Mouse (Mus musculus) layer of hippocampus, adult 2 months (tissue): ENCODE data around the gene Ccp110. TPM values are rescaled to one million over a fixed set of nuclear protein-coding genes. Genes with fewer than 3 reads are reported as not detected.

ENCODE experiments used
- DNase-seq, 2 experiments: peaks; one replicate each; pipeline ENCODE4 v3.0.0; 2022; ENCODE audit warnings: low spot score in 2 of 2
- H3K27ac ChIP-seq: fragments of 200-600 bp; 2 replicates; pipeline ENCODE4 v1.8.1; 2022
- H3K4me3 ChIP-seq: fragments of 200-600 bp; 2 replicates; pipeline ENCODE4 v1.8.1; 2022; ENCODE audit warnings: mild to moderate bottlenecking
- CTCF ChIP-seq: fragments of 200-600 bp; conservative IDR thresholded peaks from 2 replicates; pipeline ENCODE4 v1.8.1; 2022; ENCODE audit warnings: antibody characterized with exemption, mild to moderate bottlenecking, moderate library complexity
- total RNA-seq, 2 experiments: library from RNA; stranded (reverse); gene quantifications; 2 replicates each; pipeline ENCODE4 v1.2.3; 2021

Gene Ccp110
- total RNA-seq, 2 experiments from 2014 or later = 41.5 to 50.3 TPM

DNA sequence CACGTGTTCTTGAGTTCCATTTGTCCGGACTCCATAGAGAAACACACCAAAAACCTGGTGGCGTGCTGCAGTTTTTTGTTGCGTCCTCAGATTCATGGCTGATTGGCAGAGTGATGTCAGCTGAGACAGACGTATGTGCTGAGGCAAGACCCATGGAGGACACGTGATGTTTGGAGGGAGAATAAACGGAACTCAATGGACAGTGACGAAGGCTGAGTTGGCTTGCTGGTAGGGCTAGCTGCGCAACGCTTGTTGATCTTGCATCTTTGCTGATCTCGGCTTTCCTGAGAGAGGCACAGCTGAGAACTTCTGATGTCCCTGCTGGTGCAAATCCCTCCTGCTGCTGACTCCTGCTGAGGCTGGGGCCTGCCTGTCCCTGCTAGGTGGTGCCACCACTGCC lies 51.6 kb downstream of the Ccp110 start:
- H3K27ac ChIP-seq = no peak overlapping the region
- no peak for DNase-seq
- no peak overlapping the region for H3K4me3 ChIP-seq
- TF ChIP-seq CTCF = no peak

DNA sequence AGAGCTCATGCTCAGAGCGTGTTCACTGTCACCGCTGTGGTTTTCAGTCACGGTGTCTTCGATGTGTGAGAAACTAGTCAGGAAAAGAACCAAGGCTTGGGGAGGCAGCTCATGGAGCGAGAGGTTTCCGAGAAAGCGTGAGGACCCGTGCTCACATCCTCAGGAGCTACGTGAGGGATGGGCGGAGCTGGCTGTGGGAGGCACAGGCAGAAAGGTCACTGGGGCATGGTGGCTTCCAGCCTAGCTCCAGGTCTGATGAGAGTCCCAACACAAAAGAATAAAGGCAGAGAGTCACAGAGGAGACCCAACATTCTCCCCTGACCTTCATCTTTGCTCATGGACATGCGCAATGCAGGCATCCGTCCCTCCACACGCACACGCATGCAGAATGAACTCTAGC lies 52.4 kb downstream of the Ccp110 start:
- TF ChIP-seq CTCF = no peak
- Histone ChIP-seq H3K27ac (no peak overlapping the region), H3K4me3 (no peak overlapping the region)
- DNase-seq = no peak

DNA sequence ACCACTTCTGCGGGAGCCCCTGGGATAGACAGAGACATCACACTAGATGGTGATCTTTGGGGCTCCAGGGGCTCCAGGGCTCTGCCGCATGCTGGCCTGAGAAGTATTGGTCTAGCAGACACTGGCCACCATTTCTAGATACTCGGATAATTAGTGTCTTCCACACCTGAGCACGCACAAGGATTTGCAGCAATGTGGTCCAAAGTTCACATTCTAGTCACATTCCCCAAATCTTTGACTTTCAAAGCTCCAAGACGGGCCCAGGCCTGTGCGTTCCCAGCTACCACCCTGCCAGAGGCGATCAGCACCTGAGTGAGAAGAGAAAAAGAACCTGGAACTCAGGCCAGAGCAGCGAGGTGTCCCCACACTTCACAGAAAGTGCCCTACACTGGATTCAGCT lies 53.3 kb downstream of the Ccp110 start:
- Histone ChIP-seq H3K4me3 (no peak overlapping the region), H3K27ac (peak overlapping the region; percentile 39; the same call in 1 of the 2 replicates)
- DNase-seq = no peak
- TF ChIP-seq CTCF = no peak

DNA sequence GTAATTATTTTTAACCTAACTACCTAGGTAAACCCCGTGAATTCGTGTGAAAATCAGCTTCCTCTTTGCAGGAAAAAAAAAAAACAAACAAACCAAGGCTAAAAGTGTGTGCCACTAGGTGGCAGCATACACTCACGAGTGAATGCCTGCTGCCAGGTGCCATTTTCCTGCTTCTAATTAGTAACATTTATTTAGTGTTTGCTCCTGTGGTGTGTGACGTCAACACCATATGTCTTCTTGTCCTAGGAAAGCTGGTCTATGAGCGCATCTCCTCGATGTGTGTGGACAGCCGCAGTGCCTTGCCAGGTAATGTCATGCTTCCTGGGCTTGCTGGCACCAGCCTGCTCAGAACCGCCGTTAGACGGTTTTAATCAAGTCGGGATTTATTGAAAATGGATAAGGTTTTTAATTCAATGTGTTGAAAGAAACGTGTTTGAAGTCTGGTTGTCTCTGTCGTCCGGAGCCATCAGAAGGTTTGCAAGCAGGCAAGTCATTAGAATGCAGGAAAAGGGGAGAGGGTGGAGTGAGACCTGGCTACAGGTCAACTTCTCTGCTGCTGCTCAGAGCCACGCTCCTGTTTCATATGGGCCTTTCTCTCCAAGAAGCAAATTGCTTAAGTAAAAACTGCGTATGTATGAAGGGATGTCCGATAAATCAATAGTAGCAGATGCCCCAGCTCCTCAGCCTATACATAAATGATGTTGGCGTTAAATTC lies 53.9 kb downstream of the Ccp110 start:
- Histone ChIP-seq H3K27ac (peak overlapping the region; percentile 81), H3K4me3 (peak overlapping the region; percentile 48)
- TF ChIP-seq CTCF = peak; percentile 91
- peak; percentile 57 to 75 for DNase-seq

DNA sequence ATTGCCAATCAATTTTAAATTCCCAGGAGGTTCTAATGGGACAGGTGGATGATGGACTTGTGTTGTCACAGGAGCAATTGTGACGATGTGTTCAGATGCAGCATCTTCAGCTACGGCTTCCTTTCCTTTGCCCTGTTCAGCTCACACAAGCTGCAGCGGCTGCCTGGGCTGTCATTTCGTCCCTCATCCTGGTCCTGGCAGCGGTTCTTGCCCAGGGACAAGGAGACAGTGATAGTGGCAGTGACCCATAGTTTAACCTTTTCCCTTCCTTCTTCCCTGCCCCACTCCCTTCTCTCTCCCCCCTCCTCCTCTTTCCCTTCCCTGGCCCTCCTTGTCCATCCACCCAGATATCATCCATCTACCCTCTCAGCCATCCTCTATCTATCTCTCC lies 54.5 kb downstream of the Ccp110 start:
- no peak overlapping the region for H3K4me3 ChIP-seq
- no peak for TF ChIP-seq CTCF
- no peak for DNase-seq
- H3K27ac ChIP-seq = peak overlapping the region; percentile 81

DNA sequence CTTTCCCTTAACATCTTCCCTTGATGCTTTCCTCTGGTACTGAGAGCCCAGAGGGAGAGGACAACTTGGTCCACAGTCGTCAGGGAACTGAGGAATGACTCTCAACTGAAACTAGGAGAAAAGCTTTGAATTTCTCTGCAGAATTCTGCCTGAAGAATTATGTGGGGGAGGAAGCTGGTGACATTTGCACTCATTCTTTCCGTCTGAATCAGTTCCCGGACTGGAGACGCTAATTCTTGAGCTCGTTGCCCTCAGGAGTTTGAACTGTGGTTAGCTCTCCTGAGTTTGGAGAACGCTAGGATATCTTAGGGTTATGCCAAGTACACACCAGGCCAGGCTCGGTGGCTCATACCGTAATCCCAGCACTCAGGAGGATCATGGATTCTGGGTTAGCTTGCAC lies 56.9 kb downstream of the Ccp110 start:
- Histone ChIP-seq H3K27ac (no peak overlapping the region), H3K4me3 (no peak overlapping the region)
- TF ChIP-seq CTCF = no peak
- no peak for DNase-seq

DNA sequence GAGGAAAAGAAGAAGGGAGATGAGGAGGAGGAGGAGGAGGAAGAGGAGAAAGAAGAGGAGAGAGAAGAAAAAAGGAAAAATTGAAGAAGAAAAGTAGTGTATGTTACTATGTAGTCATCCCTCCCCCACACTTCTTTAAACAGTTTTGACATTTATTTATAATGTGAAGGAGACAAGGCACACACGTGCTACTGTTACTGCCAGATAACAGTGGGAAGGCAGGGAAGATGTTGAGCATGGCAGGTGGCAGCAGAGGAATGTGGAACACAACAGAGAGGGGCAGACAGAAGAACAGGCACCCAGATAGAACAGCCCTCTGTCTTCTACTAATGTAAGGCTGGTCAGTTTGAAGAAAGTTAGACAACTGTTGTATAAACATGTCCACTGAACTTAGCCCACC lies 57.3 kb downstream of the Ccp110 start:
- DNase-seq = no peak
- H3K27ac ChIP-seq = no peak overlapping the region
- 0 out of 2 replicates have a peak, but pooled peaks have one; percentile 6 for TF ChIP-seq CTCF
- no peak overlapping the region for H3K4me3 ChIP-seq

DNA sequence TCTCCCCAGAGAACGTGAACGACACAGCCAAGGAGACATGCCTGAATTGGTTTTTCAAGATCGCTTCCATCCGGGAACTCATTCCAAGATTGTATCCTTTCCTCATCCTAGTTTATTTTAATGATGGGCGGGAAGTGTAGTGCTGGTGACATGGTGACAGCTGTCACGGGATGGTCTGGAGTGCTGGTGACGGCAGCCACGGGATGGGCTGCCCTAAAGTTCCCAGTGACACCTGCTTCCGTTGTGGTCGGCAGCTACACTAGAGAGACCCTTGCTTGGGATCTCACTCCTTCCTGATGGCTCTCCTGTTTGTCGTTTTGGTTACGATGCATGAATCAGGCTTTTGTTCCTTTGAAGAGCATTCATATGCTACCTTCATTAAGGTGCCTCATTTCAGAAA lies 60.7 kb downstream of the Ccp110 start:
- Histone ChIP-seq H3K27ac (no peak overlapping the region), H3K4me3 (no peak overlapping the region)
- TF ChIP-seq CTCF = no peak
- no peak for DNase-seq

DNA sequence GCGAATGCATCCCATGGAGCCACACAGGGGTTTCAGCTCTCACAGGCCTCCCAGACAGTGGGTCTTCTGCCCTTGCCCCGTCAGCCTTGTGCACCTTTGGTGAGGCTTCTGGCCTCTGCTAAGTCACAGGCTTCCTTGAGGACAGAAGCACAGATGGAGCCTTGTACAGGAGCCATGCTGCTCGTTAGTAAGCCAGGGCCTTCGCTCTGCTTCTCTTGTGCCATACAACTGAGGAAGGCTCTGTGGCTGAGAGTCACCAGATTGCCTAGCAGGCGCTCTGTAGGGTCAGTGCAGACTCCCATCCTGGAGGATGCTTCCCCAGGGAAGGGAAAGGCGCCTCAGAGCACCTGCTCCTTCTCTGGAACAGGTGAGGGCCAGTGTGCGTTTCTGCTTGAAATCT lies 63.6 kb downstream of the Ccp110 start:
- TF ChIP-seq CTCF = no peak
- no peak overlapping the region for H3K4me3 ChIP-seq
- no peak for DNase-seq
- H3K27ac ChIP-seq = no peak overlapping the region

DNA sequence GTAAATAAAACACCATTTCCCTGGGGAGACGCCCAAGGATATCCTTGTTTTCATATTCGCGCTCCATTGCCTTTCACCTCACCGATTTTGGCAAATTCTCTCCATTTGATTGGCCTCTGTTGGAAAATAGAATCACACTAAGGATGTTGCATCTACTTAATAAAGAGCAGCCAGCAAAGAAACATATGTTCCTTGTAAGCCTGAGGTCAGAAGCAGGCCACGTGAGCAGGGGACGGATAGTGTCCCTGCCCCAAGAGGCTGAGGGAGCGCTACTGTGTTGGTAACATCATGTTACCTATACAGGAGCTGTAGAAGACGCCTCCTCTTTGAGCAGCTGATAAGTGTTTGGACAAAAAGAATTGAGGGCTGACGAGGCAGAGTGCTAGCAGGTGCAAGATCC lies 64.1 kb downstream of the Ccp110 start:
- Histone ChIP-seq H3K27ac (no peak overlapping the region), H3K4me3 (no peak overlapping the region)
- no peak for DNase-seq
- TF ChIP-seq CTCF = no peak

DNA sequence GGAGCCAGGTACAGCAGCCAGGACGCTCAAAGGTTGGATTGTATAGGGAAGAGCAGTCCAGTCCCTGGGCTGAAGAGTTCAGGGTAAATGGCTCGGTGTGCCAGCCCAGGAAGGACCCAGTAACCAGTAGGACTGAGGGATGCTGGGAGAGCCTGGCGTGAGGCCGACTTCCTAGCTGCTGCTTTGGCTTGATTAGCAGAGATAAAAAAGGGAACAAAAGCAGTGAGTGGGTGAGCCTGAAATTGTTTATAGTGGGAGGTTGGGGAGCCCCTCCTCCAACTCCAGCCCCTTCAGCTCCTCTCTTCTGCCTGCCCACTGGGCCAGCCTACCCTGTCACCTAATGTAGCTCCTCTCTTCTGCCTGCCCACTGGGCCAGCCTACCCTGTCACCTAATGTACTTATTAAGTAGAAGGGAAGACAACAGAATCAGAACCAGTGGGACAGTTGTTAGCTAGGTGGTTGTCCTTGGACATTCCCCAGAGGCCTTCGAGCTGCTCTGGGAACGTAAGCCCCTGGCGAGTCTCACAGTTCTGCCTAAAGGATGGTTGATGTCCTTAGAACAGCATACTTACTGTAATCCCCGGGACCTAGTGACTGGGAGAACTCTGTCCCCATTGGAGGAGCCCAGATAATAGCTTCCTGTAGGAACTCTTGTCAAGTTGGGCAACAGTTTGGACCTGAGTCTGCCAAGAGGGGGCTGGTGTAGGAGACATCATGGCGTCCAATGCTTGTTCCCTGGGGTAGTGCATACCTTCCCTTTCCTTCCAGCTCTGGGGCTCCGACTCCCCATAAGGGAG lies 65.4 kb downstream of the Ccp110 start:
- H3K27ac ChIP-seq = peak overlapping the region; percentile 81

DNA sequence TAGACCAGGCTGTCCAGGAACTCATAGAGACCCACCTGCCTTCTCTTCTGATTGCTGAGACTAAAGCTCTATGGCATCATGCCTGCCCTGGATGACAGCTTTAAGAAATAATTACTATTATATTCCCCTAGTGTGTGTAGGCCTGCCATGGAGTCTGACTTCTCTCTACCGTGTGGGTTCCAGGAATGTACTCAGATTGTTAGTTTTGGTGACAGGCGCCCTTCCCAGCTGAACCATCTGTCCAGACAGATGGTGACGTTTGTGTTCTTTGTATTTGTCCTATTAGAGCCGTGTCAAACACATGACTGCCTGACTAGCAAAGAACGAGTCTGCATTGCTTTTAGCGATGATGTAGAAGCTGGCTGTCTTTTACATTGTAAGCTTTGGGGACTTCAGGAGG lies 66.2 kb downstream of the Ccp110 start:
- peak overlapping the region; percentile 81 for H3K27ac ChIP-seq
- no peak overlapping the region for H3K4me3 ChIP-seq
- TF ChIP-seq CTCF = no peak
- peak; percentile 78 to 80 for DNase-seq

More for the DNA sequence above, 65.4 kb downstream of the Ccp110 start:
- H3K4me3 ChIP-seq = no peak overlapping the region
- TF ChIP-seq CTCF = no peak
- peak; percentile 66 to 72 for DNase-seq

DNA sequence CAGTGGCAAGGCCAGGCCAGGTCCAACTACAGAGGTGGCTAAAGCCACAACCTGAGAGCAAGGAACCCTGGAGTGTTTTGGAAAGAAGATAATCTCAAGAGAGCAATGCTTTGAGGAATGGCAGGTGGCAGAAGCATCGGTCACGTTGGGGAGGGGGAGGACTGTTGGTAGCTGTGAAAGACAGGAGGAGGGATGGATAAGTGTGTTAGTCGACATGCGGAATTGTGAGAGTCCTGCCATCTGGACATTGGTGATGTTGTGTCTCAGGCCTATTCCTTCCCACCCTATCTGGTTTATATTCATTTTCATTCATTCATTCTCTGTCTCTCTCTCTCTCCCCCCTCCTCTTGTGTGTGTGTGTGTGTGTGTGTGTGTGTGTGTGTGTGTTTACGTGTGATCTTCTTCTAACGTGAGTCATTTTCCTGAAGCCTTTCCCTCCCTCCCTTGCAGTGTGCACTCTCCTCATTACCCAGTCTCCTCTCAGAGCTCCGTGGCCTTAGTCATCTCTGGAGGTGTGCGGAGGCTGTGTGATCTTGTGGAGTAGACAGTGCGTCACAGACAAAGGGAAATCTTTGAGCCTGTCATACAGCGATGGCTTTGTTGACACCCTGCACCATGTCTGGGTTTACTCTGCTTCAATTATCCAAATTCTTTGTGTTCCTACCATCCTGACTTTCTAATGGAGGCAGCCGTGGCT lies 71.1 kb downstream of the Ccp110 start:
- H3K4me3 ChIP-seq = no peak overlapping the region
- no peak for DNase-seq
- TF ChIP-seq CTCF = no peak
- H3K27ac ChIP-seq = no peak overlapping the region
